Mouse (Mus musculus): Measurements from ENCODE around the gene Dap. TPM values are rescaled to one million over a fixed set of nuclear protein-coding genes. Genes with fewer than 3 reads are reported as not detected.

Gene Dap
- polyA plus RNA-seq, 1 experiment from 2014 or later, result 63.4 TPM

DNA sequence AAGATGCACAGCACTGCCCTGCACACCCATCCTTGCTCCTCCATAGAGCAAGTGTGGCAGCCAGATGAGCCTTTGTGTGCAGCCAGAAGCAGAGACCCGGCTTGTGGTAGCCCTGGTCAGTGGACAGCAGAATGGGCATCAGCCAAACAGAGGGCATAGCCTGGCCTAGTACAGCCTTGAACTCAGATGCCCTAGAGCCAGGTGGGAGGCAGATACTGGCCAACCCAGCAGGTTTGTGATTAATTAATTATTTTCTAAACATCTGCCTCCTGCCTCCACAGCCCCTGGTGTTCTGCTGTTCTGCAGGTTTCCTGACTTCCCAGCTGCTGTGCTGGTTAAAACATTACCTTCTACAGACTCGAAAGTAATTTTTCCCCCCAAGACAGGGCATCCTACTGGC, 55.0 kb downstream of the Dap start:
- 91% methylated on average over 2 of the region's 2 CpGs for WGBS
- Histone ChIP-seq H3K27me3 (ENCODE audit: control insufficient read depth, insufficient read depth, low read length) (no peaks in the 10 kb centered on the region), H3K4me3 (ENCODE audit: control insufficient read depth in 1 of 2, insufficient read depth in 1 of 2, low read depth in 1 of 2, low read length in 2 of 2) (no peak overlapping the region), H3K27ac (replicated peaks in 1 of 2; ENCODE audit: control insufficient read depth in 1 of 2, insufficient read depth in 1 of 2, low read depth in 2 of 2, low read length in 2 of 2) (no peak overlapping the region), H3K4me2 (ENCODE audit: low read length) (no peak overlapping the region), H3K9me3 (ENCODE audit: control insufficient read depth, low read length) (no peaks in the 10 kb centered on the region), H3K4me1 (ENCODE audit: control insufficient read depth in 2 of 2, insufficient read depth in 2 of 2, low read length in 2 of 2) (peaks cover 4 to 9% of the 10 kb centered on the region in 2 experiments), H3K9ac (ENCODE audit: low read length) (no peak overlapping the region), H3K36me3 (ENCODE audit: control insufficient read depth, insufficient read depth, low read length) (0 out of 2 replicates have a peak, but pooled peaks cover under 1% of the 10 kb centered on the region)
- no peak for ATAC-seq (ENCODE audit: insufficient number of reproducible peaks, insufficient read depth, low FRiP score, low read depth)

DNA sequence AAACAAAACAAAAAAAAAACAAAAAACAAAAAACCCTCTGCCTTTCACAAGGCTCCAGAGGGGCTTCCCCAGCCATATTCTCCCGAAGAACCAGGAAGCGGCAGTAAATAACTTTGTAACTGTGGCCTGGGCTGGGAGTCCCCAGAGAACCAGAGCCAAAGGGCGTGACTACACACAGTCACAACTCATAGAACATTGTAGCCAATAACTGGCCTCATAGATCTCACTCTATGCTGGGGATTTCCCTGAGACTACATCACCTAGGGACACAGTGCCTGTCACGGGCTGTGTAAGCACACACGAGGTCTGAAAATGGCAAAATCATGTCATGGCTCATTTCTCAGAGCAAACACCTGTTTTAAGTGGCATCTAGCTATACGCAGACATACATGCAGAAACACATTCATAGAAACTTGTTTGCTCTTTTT, 55.5 kb downstream of the Dap start:
- no peak for ATAC-seq (ENCODE audit: insufficient number of reproducible peaks, insufficient read depth, low FRiP score, low read depth)
- Histone ChIP-seq H3K36me3 (ENCODE audit: control insufficient read depth, insufficient read depth, low read length) (no peaks in the 10 kb centered on the region), H3K4me1 (ENCODE audit: control insufficient read depth in 2 of 2, insufficient read depth in 2 of 2, low read length in 2 of 2) (peaks cover 4 to 9% of the 10 kb centered on the region in 2 experiments), H3K4me3 (ENCODE audit: control insufficient read depth in 1 of 2, insufficient read depth in 1 of 2, low read depth in 1 of 2, low read length in 2 of 2) (no peak overlapping the region), H3K27ac (replicated peaks in 1 of 2; ENCODE audit: control insufficient read depth in 1 of 2, insufficient read depth in 1 of 2, low read depth in 2 of 2, low read length in 2 of 2) (no peak overlapping the region), H3K9ac (ENCODE audit: low read length) (no peak overlapping the region), H3K4me2 (ENCODE audit: low read length) (no peak overlapping the region), H3K9me3 (ENCODE audit: control insufficient read depth, low read length) (no peaks in the 10 kb centered on the region), H3K27me3 (ENCODE audit: control insufficient read depth, insufficient read depth, low read length) (no peaks in the 10 kb centered on the region)
- WGBS, result 88% methylated on average over 6 of the region's 6 CpGs

DNA sequence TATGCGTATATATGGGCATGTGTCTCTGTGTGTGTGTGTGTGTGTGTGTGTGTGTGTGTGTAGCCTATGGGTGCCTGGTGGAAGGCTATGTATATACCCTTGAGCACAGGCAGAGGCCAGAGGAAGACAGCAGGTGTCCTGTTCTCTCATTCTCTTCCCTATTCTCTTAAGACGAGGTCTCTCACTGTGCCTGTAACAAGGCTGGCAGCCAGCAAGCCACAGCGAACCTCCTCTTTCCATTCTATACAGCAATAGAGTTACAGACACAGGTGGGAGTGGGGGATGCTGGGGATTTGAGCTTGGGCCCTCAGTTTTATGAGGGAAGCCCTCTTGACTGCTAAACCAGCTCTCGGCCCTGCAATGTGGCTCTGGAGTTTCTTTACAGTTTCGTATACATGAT, 55.9 kb downstream of the Dap start:
- ATAC-seq (ENCODE audit: insufficient number of reproducible peaks, insufficient read depth, low FRiP score, low read depth), result no peak
- whole genome bisulfite sequencing, result 91% methylated on average over 5 of the region's 5 CpGs
- H3K27ac ChIP-seq (replicated peaks in 1 of 2; ENCODE audit: control insufficient read depth in 1 of 2, insufficient read depth in 1 of 2, low read depth in 2 of 2, low read length in 2 of 2), result no peak overlapping the region
- H3K27me3 ChIP-seq (ENCODE audit: control insufficient read depth, insufficient read depth, low read length), result no peaks in the 10 kb centered on the region
- H3K9me3 ChIP-seq (ENCODE audit: control insufficient read depth, low read length), result no peaks in the 10 kb centered on the region
- H3K4me2 ChIP-seq (ENCODE audit: low read length), result no peak overlapping the region
- H3K36me3 ChIP-seq (ENCODE audit: control insufficient read depth, insufficient read depth, low read length), result no peaks in the 10 kb centered on the region
- H3K4me1 ChIP-seq (ENCODE audit: control insufficient read depth in 2 of 2, insufficient read depth in 2 of 2, low read length in 2 of 2), result peaks cover 4 to 9% of the 10 kb centered on the region in 2 experiments
- H3K9ac ChIP-seq (ENCODE audit: low read length), result no peak overlapping the region
- H3K4me3 ChIP-seq (ENCODE audit: control insufficient read depth in 1 of 2, insufficient read depth in 1 of 2, low read depth in 1 of 2, low read length in 2 of 2), result no peak overlapping the region

DNA sequence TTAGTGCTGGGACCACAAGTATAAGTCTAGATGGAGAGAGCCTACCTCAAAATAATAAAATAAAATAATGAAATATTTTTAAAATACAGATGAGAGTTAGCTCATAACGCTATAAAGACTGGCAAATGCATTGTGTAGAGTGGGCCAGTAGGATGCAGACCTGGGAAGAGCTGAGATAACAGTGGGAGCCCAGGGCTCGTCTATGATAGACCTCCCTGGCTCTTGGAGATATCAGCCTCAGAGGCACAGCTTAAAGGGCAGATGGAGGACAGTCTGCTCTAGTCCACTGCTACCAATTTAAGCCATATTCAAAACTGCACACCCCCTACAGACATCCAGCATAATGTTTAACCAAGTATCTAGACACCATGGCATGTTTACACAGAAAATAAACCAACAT, 56.6 kb downstream of the Dap start:
- H3K4me1 ChIP-seq (ENCODE audit: control insufficient read depth in 2 of 2, insufficient read depth in 2 of 2, low read length in 2 of 2), result peaks cover 4 to 9% of the 10 kb centered on the region in 2 experiments
- no peak overlapping the region for H3K27ac ChIP-seq (replicated peaks in 1 of 2; ENCODE audit: control insufficient read depth in 1 of 2, insufficient read depth in 1 of 2, low read depth in 2 of 2, low read length in 2 of 2)
- no peaks in the 10 kb centered on the region for H3K27me3 ChIP-seq (ENCODE audit: control insufficient read depth, insufficient read depth, low read length)
- no peaks in the 10 kb centered on the region for H3K36me3 ChIP-seq (ENCODE audit: control insufficient read depth, insufficient read depth, low read length)
- 32% methylated on average over 2 of the region's 2 CpGs for WGBS
- H3K9me3 ChIP-seq (ENCODE audit: control insufficient read depth, low read length), result no peaks in the 10 kb centered on the region
- H3K9ac ChIP-seq (ENCODE audit: low read length), result no peak overlapping the region
- no peak overlapping the region for H3K4me2 ChIP-seq (ENCODE audit: low read length)
- ATAC-seq (ENCODE audit: insufficient number of reproducible peaks, insufficient read depth, low FRiP score, low read depth), result no peak
- H3K4me3 ChIP-seq (ENCODE audit: control insufficient read depth in 1 of 2, insufficient read depth in 1 of 2, low read depth in 1 of 2, low read length in 2 of 2), result no peak overlapping the region

DNA sequence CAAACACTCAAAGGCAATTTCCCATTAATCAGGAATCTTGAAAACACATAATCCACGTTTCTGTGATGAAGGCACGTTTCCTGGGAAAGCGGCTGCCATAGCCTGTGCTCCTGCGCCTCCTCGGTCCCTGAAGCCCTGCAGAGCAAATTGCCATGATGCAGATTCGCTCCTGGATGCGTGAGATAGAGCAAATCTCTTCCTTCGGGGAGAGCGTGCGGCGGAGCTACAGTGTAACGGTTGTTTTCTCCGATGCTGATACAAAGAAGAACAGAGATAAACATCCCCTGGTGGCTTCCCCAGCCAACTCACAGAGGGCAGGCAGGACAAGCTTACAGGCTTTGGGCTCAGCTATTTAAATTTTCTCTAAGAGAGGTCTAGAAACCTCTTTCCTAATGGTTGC, 57.7 kb downstream of the Dap start:
- Histone ChIP-seq H3K9me3 (ENCODE audit: control insufficient read depth, low read length) (no peaks in the 10 kb centered on the region), H3K4me3 (ENCODE audit: control insufficient read depth in 1 of 2, insufficient read depth in 1 of 2, low read depth in 1 of 2, low read length in 2 of 2) (no peak overlapping the region), H3K4me1 (ENCODE audit: control insufficient read depth in 2 of 2, insufficient read depth in 2 of 2, low read length in 2 of 2) (peaks cover 4 to 9% of the 10 kb centered on the region in 2 experiments), H3K27ac (replicated peaks in 1 of 2; ENCODE audit: control insufficient read depth in 1 of 2, insufficient read depth in 1 of 2, low read depth in 2 of 2, low read length in 2 of 2) (no peak overlapping the region), H3K27me3 (ENCODE audit: control insufficient read depth, insufficient read depth, low read length) (no peaks in the 10 kb centered on the region), H3K4me2 (ENCODE audit: low read length) (no peak overlapping the region), H3K9ac (ENCODE audit: low read length) (no peak overlapping the region), H3K36me3 (ENCODE audit: control insufficient read depth, insufficient read depth, low read length) (no peaks in the 10 kb centered on the region)
- ATAC-seq (ENCODE audit: insufficient number of reproducible peaks, insufficient read depth, low FRiP score, low read depth), result no peak
- 60% methylated on average over 13 of the region's 13 CpGs for whole genome bisulfite sequencing

DNA sequence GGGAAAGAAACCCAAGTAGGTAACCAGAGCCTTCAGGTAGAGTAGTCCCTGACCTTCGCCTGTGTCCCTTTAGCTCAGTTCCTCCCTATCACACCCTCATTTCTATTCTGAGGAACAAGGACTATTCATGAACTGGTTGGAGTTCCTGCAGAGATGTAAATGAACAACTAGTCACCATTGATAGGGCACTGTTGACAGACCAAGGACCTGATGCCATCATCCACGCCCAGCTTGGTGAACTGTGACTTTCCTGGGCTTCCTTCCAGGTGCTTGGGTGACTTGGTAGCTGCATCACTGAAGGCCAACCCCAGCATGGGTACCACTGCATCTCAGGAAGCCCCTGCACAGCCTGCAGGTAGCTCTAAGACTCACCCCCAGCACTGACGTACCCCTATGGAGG, 58.2 kb downstream of the Dap start:
- Histone ChIP-seq H3K27me3 (ENCODE audit: control insufficient read depth, insufficient read depth, low read length) (no peaks in the 10 kb centered on the region), H3K9me3 (ENCODE audit: control insufficient read depth, low read length) (no peaks in the 10 kb centered on the region), H3K4me3 (ENCODE audit: control insufficient read depth in 1 of 2, insufficient read depth in 1 of 2, low read depth in 1 of 2, low read length in 2 of 2) (no peak overlapping the region), H3K9ac (ENCODE audit: low read length) (no peak overlapping the region), H3K27ac (replicated peaks in 1 of 2; ENCODE audit: control insufficient read depth in 1 of 2, insufficient read depth in 1 of 2, low read depth in 2 of 2, low read length in 2 of 2) (no peak overlapping the region), H3K36me3 (ENCODE audit: control insufficient read depth, insufficient read depth, low read length) (no peaks in the 10 kb centered on the region), H3K4me2 (ENCODE audit: low read length) (no peak overlapping the region), H3K4me1 (ENCODE audit: control insufficient read depth in 2 of 2, insufficient read depth in 2 of 2, low read length in 2 of 2) (peaks cover 6 to 9% of the 10 kb centered on the region in 2 experiments)
- no peak for ATAC-seq (ENCODE audit: insufficient number of reproducible peaks, insufficient read depth, low FRiP score, low read depth)
- WGBS, result 74% methylated on average over 3 of the region's 3 CpGs

DNA sequence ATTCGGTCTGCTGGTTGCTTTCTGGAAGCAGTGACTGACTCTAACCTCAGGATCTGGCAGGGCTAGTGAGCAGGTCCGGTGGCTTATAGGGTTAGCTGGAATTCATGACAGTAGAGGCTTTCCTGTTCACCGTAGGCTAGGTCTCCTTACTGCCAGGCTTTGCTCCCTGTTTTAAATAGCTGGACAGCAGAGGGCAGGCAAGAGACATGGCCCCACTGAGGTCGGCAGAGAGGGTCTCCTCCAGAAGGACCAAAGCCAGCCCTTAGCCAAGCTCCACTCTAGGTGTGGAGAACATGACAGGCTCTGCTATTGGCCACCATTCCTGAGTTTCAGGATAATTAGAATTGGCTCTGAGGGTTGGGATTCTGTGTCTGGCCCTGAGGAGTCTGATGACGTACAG, 60.0 kb downstream of the Dap start:
- ATAC-seq (ENCODE audit: insufficient number of reproducible peaks, insufficient read depth, low FRiP score, low read depth), result no peak
- Histone ChIP-seq H3K4me2 (ENCODE audit: low read length) (no peak overlapping the region), H3K9ac (ENCODE audit: low read length) (no peak overlapping the region), H3K36me3 (ENCODE audit: control insufficient read depth, insufficient read depth, low read length) (no peaks in the 10 kb centered on the region), H3K9me3 (ENCODE audit: control insufficient read depth, low read length) (no peaks in the 10 kb centered on the region), H3K27ac (replicated peaks in 1 of 2; ENCODE audit: control insufficient read depth in 1 of 2, insufficient read depth in 1 of 2, low read depth in 2 of 2, low read length in 2 of 2) (no peak overlapping the region), H3K4me3 (ENCODE audit: control insufficient read depth in 1 of 2, insufficient read depth in 1 of 2, low read depth in 1 of 2, low read length in 2 of 2) (no peak overlapping the region), H3K27me3 (ENCODE audit: control insufficient read depth, insufficient read depth, low read length) (no peaks in the 10 kb centered on the region), H3K4me1 (ENCODE audit: control insufficient read depth in 2 of 2, insufficient read depth in 2 of 2, low read length in 2 of 2) (peaks cover 3 to 5% of the 10 kb centered on the region in 2 experiments)
- WGBS, result 54% methylated on average over 5 of the region's 5 CpGs

DNA sequence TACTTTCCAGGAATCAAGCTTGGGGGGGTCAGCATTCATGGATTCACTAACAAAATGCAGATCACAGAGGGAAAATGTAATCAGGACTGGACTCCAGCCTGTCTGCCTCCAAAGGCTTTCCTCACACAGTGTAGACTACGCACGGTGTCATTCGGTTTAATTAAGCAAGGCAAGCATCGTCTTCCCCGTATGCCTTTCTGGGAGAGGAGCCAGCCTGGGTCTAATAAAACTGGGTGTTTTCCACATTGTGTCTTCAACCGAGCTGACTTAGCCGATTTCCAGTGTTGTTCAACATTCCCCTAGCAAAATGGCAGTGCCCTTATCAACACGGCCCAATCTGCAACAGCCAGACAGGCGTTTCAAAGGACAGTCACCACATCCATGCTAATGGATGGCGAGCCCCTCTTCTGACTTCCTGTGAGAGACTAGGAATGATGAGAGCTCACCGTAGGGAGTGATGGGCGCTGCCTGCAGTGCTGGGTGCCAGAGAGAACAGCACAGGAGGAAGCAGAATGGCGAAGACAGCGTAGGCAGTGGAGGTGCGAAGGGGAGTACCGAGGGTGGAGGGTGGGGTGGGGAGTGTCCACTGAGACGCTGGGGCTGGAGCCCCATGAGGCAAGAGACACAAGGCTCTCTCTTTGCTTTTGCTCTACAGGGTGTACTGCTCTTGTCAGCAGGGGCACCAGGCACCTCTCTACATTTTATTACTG, 61.0 kb downstream of the Dap start:
- Histone ChIP-seq H3K27me3 (ENCODE audit: control insufficient read depth, insufficient read depth, low read length) (no peaks in the 10 kb centered on the region), H3K9me3 (ENCODE audit: control insufficient read depth, low read length) (no peaks in the 10 kb centered on the region), H3K36me3 (ENCODE audit: control insufficient read depth, insufficient read depth, low read length) (no peaks in the 10 kb centered on the region), H3K4me1 (ENCODE audit: control insufficient read depth in 2 of 2, insufficient read depth in 2 of 2, low read length in 2 of 2) (peaks cover 3 to 5% of the 10 kb centered on the region in 2 experiments), H3K9ac (ENCODE audit: low read length) (no peak overlapping the region), H3K4me3 (ENCODE audit: control insufficient read depth in 1 of 2, insufficient read depth in 1 of 2, low read depth in 1 of 2, low read length in 2 of 2) (no peak overlapping the region), H3K27ac (replicated peaks in 1 of 2; ENCODE audit: control insufficient read depth in 1 of 2, insufficient read depth in 1 of 2, low read depth in 2 of 2, low read length in 2 of 2) (no peak overlapping the region), H3K4me2 (ENCODE audit: low read length) (no peak overlapping the region)
- ATAC-seq (ENCODE audit: insufficient number of reproducible peaks, insufficient read depth, low FRiP score, low read depth), result no peak
- 59% methylated on average over 17 of the region's 17 CpGs for WGBS

Data from heart, embryonic 14.5 days (tissue).